Mouse (Mus musculus) embryonic facial prominence, embryonic 14.5 days (tissue): ENCODE measurements at regions not wholly inside any gene's neighbourhood (a gene's known extent, or its start where the extent isn't known, plus 50 kb on each side); places are given as distances from the start of the nearest gene placed in this dataset.
A peak's percentile ranks its signal among the peaks of the same experiment; 100 is the strongest.

Experiments used
- ATAC-seq: fragments of 200-750 bp; cut with Nextera tagmentation; 2 replicates; pipeline ENCODE4 v1.8.0; 2017; ENCODE audit warnings: low read depth, moderate number of reproducible peaks, moderate TSS enrichment
- DNase-seq: peaks from one replicate; pipeline ENCODE4 v3.0.0-alpha.2; 2015; ENCODE audit warnings: low spot score
- H3K27ac ChIP-seq: fragments of 300-500 bp; sonication (generic); replicated peaks from 2 replicates; pipeline ENCODE4 v1.5.1; 2014; ENCODE audit warnings: low read depth, mild to moderate bottlenecking, low read length, moderate library complexity
- H3K27me3 ChIP-seq: fragments of 300-500 bp; sonication (generic); replicated peaks from 2 replicates; pipeline ENCODE4 v1.6.1; 2014; ENCODE audit warnings: low read length; ENCODE audit not compliant: control insufficient read depth, insufficient read depth
- H3K36me3 ChIP-seq: fragments of 300-500 bp; sonication (generic); 2 replicates; pipeline ENCODE4 v1.6.1; 2014; ENCODE audit warnings: low read length, mixed read lengths; ENCODE audit not compliant: control insufficient read depth, insufficient read depth
- H3K4me1 ChIP-seq: fragments of 300-500 bp; sonication (generic); 2 replicates; pipeline ENCODE4 v1.6.1; 2014; ENCODE audit warnings: antibody characterized with exemption, low read length; ENCODE audit not compliant: control insufficient read depth, insufficient read depth
- H3K4me2 ChIP-seq: fragments of 300-500 bp; sonication (generic); 2 replicates; pipeline ENCODE4 v1.6.1; 2014; ENCODE audit warnings: low read depth, mild to moderate bottlenecking, low read length, moderate library complexity, mixed read lengths
- H3K4me3 ChIP-seq: fragments of 300-500 bp; sonication (generic); 2 replicates; pipeline ENCODE4 v1.5.1; 2014; ENCODE audit warnings: low read depth, mild to moderate bottlenecking, low read length
- H3K9ac ChIP-seq: fragments of 300-500 bp; sonication (generic); 2 replicates; pipeline ENCODE4 v1.6.1; 2014; ENCODE audit warnings: low read depth, mild to moderate bottlenecking, low read length, moderate library complexity, mixed read lengths
- H3K9me3 ChIP-seq: fragments of 300-500 bp; sonication (generic); 2 replicates; pipeline ENCODE4 v1.6.1; 2016; ENCODE audit warnings: low read length; ENCODE audit not compliant: control insufficient read depth
- WGBS: fragments of 180-500 bp; shearing (Covaris S2); extraction: QIAGEN DNeasy Blood & Tissue Kit; methylation state at CpG from one replicate; pipeline ENCODE4 v1.1.7; 2014; 5-methylcytosine and 5-hydroxymethylcytosine counted together

DNA sequence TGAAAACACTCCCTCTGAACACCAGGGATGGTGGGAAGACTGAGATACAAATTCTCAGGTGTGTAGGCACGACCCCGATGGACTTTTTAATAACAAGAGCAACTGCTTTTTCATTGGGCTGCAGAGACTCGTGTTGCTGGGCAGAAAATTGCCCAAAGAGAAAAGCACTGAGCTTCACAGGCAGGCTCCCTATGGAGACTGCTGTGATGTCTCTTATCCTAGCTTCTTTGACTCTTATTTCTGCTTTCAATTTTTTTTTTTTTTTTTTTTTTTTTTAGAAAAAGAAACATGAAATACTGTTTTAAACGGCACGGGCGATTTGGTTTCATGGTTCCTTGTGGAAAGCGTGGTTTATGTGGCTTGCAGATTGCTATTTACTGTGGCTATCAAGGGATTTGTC, 522.8 kb upstream of the Fam174a start:
- no peaks in the 10 kb centered on the region for H3K9me3 ChIP-seq
- DNase-seq (no peak), ATAC-seq (no peak; the same call in 1 of the 2 replicates)
- H3K27ac ChIP-seq, result no peak overlapping the region
- no peaks in the 10 kb centered on the region for H3K36me3 ChIP-seq
- no peaks in the 10 kb centered on the region for H3K27me3 ChIP-seq
- peak overlapping the region; percentile 8; the same call in 1 of the 2 replicates for H3K4me2 ChIP-seq
- H3K9ac ChIP-seq, result no peak overlapping the region
- 39% methylated on average over 7 of the region's 7 CpGs for WGBS
- H3K4me1 ChIP-seq, result no peaks in the 10 kb centered on the region
- H3K4me3 ChIP-seq, result no peak overlapping the region

DNA sequence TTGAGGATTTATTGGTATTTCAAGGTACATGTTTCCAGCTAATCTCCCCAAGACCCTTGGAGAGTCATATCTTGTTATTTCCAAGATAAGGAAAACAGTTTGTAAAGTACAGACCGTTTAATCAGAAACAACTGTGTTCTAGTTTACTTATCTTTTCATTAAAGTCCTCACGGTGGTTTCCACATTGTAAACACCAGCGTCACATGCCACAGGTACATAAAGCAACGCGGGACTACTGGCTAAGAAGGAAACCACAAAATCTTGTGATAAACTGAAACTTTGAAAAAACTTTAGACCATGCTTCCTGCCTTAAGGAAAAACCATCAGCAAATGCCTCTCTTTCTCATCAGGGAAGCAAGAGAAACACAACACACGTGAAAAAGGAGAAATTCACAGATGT, 522.4 kb upstream of the Fam174a start:
- DNase-seq (no peak), ATAC-seq (no peak)
- no peak overlapping the region for H3K4me3 ChIP-seq
- no peaks in the 10 kb centered on the region for H3K36me3 ChIP-seq
- peak overlapping the region; percentile 8; the same call in 1 of the 2 replicates for H3K4me2 ChIP-seq
- no peaks in the 10 kb centered on the region for H3K27me3 ChIP-seq
- H3K27ac ChIP-seq, result no peak overlapping the region
- WGBS, result 36% methylated on average over 6 of the region's 6 CpGs
- H3K9me3 ChIP-seq, result no peaks in the 10 kb centered on the region
- H3K4me1 ChIP-seq, result no peaks in the 10 kb centered on the region
- no peak overlapping the region for H3K9ac ChIP-seq

DNA sequence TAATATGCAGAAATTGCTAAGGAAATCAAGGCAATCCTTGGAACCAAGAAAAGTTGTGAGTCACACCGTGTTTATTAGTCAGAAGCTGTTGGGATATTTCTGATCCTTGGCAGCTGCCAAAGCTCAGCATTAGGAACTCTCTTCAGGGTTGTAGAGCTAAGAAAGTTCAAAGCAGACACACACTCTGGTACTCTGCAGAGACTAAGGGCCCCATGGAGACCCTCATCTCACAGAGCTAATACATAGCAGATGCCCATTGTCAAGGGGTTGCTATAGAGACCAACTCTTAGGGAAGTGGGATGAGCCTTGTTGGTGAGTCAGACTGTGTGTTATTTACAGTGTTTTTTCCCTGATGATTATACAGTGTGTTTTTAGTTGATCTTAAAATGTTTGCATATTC, 517.4 kb upstream of the Fam174a start:
- H3K9me3 ChIP-seq, result no peaks in the 10 kb centered on the region
- no peak overlapping the region for H3K4me3 ChIP-seq
- H3K27ac ChIP-seq, result no peak overlapping the region
- H3K9ac ChIP-seq, result no peak overlapping the region
- WGBS, result 39% methylated on average over 1 of the region's 1 CpGs
- ATAC-seq, result no peak
- H3K4me1 ChIP-seq, result no peaks in the 10 kb centered on the region
- no peak for DNase-seq
- no peaks in the 10 kb centered on the region for H3K27me3 ChIP-seq
- H3K4me2 ChIP-seq, result no peak overlapping the region
- H3K36me3 ChIP-seq, result no peaks in the 10 kb centered on the region

DNA sequence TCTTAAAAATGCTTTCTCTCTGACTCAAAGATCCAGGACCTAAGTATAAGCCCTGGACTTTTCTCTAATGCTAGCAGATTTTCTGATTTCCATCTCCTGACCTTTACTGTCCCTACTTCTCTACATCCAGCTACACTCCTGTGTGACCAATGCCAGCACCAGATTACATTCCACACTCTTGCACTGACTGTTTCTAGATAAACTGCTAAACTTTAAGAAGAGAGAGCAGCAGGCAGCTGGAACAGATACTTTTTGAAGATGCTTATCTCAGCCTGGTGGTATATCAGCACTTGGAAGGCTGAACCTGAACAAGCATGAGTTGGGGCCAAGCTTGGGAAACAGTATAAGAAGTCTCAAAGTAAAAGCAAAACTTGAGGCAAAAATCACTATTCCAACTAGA, 509.7 kb upstream of the Fam174a start:
- no peak overlapping the region for H3K4me2 ChIP-seq
- ATAC-seq, result no peak
- no peaks in the 10 kb centered on the region for H3K27me3 ChIP-seq
- no peaks in the 10 kb centered on the region for H3K4me1 ChIP-seq
- H3K36me3 ChIP-seq, result no peaks in the 10 kb centered on the region
- no peak for DNase-seq
- no peak overlapping the region for H3K4me3 ChIP-seq
- H3K9me3 ChIP-seq, result no peaks in the 10 kb centered on the region
- no peak overlapping the region for H3K27ac ChIP-seq
- H3K9ac ChIP-seq, result no peak overlapping the region

DNA sequence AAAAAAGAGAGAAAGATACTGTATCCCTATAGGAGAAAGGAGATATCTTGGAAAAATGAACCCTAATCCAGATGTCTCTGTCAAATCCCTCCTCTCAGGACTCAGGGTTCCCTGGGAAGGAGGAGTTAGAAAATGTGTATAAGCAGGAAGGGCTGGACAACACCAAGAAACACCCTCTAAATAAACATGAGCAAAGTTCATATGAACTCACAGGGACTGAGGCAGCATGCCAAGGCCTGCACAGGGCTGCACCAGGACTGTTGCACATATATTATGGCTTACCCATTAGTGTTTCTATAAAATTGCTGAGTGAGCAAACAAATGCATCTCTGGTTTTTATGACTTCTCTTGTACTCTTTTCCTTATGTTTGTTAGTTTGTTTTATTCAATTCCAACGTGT, 508.5 kb upstream of the Fam174a start:
- DNase-seq, result no peak
- Histone ChIP-seq H3K9ac (no peak overlapping the region), H3K9me3 (no peaks in the 10 kb centered on the region), H3K36me3 (no peaks in the 10 kb centered on the region), H3K27me3 (no peaks in the 10 kb centered on the region), H3K4me1 (no peaks in the 10 kb centered on the region), H3K4me2 (no peak overlapping the region), H3K4me3 (no peak overlapping the region), H3K27ac (no peak overlapping the region)
- ATAC-seq, result no peak
- WGBS, result 52% methylated on average over 1 of the region's 1 CpGs

GRCm38 (mm10) chr1:94827628-94828027, 485.8 kb upstream of the Fam174a start:
- Histone ChIP-seq H3K4me3 (no peak overlapping the region), H3K36me3 (no peaks in the 10 kb centered on the region), H3K27me3 (no peaks in the 10 kb centered on the region), H3K9ac (no peak overlapping the region), H3K4me2 (no peak overlapping the region), H3K27ac (no peak overlapping the region), H3K9me3 (no peaks in the 10 kb centered on the region), H3K4me1 (no peaks in the 10 kb centered on the region)
- DNase-seq, result no peak
- ATAC-seq, result no peak

- WGBS, result 97% methylated on average over 4 of the region's 4 CpGs
- H3K4me3 ChIP-seq, result no peak overlapping the region
- no peaks in the 10 kb centered on the region for H3K9me3 ChIP-seq
- H3K27ac ChIP-seq, result no peak overlapping the region
- no peaks in the 10 kb centered on the region for H3K4me1 ChIP-seq
- no peak overlapping the region for H3K4me2 ChIP-seq
- ATAC-seq (no peak), DNase-seq (no peak)
- H3K9ac ChIP-seq, result no peak overlapping the region
- no peaks in the 10 kb centered on the region for H3K36me3 ChIP-seq
- H3K27me3 ChIP-seq, result no peaks in the 10 kb centered on the region
Measured at GRCm38 (mm10) chr1:94835982-94836381, 477.4 kb upstream of the Fam174a start.

DNA sequence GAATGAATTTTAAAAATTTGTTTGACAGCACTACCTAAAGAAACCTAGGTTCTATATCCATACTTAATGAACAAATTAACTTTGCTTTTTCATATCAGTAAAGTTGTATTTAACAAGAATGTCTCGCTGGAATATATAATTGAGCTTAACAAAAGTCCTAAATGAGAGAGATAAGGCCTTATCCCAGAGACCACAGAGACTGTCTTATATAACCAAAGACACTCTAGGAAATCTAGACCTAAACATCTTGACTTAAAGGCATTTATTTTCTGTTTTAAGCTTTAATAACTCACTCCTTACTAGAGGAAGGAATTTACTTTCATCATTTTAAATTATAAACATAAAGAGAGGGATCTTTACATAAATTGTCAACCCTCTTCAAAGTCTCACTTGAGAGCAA, 461.9 kb upstream of the Fam174a start:
- H3K4me1 ChIP-seq, result no peaks in the 10 kb centered on the region
- no peak overlapping the region for H3K27ac ChIP-seq
- no peak overlapping the region for H3K9ac ChIP-seq
- WGBS, result 75% methylated on average over 1 of the region's 1 CpGs
- H3K9me3 ChIP-seq, result no peaks in the 10 kb centered on the region
- H3K4me2 ChIP-seq, result no peak overlapping the region
- no peaks in the 10 kb centered on the region for H3K36me3 ChIP-seq
- H3K27me3 ChIP-seq, result no peaks in the 10 kb centered on the region
- H3K4me3 ChIP-seq, result no peak overlapping the region
- ATAC-seq (no peak), DNase-seq (no peak)

DNA sequence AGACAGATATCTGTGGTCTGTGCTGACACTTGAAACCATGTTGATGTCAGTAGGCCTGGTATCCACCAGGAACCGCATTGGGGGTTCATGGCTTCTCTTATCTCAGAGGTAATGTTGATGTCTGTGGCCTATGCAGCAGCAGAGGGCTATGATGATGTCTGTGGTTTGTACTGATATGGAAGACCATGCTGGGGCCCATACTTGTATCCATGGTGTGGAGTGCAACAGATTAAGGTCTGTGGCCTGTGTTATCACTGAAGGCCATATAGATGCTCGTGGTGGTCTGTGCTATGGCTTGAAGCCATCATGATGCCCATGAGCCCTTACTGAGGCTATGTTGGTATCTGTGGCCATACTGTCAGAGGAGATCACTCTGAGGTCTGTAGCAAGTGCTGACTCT, 455.0 kb upstream of the Fam174a start:
- no peak overlapping the region for H3K27ac ChIP-seq

More for the DNA sequence above, 455.0 kb upstream of the Fam174a start:
- Histone ChIP-seq H3K9me3 (no peaks in the 10 kb centered on the region), H3K4me2 (no peak overlapping the region), H3K4me1 (no peaks in the 10 kb centered on the region), H3K36me3 (no peaks in the 10 kb centered on the region), H3K27me3 (no peaks in the 10 kb centered on the region), H3K9ac (no peak overlapping the region), H3K4me3 (no peak overlapping the region)
- WGBS, result 87% methylated on average over 2 of the region's 2 CpGs
- ATAC-seq, result no peak
- DNase-seq, result no peak
